Mouse (Mus musculus) bone marrow macrophage, adult 2 months (primary cell): ENCODE data around the gene Mxra7.

Experiments
- CTCF ChIP-seq: IDR thresholded peaks from 2 replicates; pipeline ENCODE4 v1.5.1; 2012; ENCODE audit warnings: low read depth, mild to moderate bottlenecking, low read length, moderate library complexity
- POLR2A ChIP-seq: IDR thresholded peaks from 2 replicates; pipeline ENCODE4 v1.6.1; 2012; ENCODE audit warnings: mild to moderate bottlenecking, low read depth, low read length, borderline replicate concordance

GRCm38 (mm10) chr11:116865945-116866585 lies 38.2 kb upstream of the Mxra7 start:
- TF ChIP-seq POLR2A: no peak
- TF ChIP-seq CTCF: no peak
